In the genomic region with DNA sequence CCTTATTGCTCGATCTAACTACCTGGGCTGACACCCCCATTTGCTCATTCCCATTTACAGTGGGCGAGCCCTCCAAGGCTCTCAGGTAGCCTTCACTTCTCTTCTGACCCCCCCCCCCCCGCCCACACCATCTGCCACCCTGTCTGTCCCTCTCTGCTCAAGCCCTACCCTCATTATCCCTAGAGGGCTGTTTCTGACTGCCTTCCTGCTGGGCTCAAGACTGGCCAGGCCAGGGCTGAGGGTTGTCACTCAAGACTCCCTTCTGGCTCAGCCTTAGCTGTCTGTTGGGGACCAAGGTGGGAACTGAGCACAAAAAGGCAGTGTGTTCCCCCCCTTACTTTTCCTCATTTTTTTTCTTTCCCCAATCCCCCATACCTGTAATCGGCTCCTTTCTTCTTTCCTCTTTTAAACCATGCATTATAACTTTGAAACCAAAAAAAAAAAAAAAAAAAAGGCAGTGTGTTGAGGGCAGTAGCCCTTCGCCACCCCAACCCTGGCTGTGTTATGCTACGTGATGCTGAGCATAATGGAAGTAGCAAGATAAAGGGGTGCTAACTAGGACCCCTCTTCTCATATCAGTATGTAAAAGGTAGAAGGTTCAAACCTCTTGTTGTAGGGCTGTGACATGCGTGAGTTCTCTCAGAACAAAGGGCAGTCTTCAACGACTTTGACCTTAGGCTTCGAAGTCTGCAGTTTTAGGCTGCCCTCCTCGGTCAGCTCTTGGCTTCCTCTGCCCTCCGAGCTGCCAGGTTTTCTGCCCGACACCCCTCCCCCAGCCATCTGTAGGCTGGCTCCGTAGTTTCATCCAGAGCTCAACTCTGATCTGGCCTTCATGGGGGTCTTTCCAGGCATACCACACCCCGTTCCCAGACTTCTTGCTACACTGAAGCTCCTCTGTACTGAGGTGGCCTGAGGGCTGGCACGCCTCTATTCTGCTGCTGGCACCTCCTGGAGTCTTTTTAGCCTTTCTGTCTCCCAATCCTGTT, we compare ENCODE assay signal across 9 mouse cellular contexts. TPM values are rescaled to one million over a fixed set of nuclear protein-coding genes. Genes with fewer than 3 reads are reported as not detected.
A peak's percentile ranks its signal among the peaks of the same experiment; 100 is the strongest.
DNase-seq lines count a peak whose midpoint lies in the region; ATAC-seq lines count a peak whose summit lies in the region.
"Had no signal": no experiment of that assay in that cellular context is flagged by ENCODE, and none has a peak within 500 bp of the region (broad histone marks: within the 10 kb centered on the region; RNA-seq: fewer than 3 reads in every experiment).

No protein-coding gene starts in this region.

- no peaks in the 10 kb centered on the region for H3K9me3 ChIP-seq in hindbrain, embryonic 13.5 days
- H3K9me3 ChIP-seq in hindbrain, embryonic 14.5 days (ENCODE audit: control insufficient read depth, low read length): no peaks in the 10 kb centered on the region

- no peaks in the 10 kb centered on the region for H3K27me3 ChIP-seq in hindbrain, embryonic 13.5 days
- no peaks in the 10 kb centered on the region for H3K27me3 ChIP-seq in hindbrain, embryonic 14.5 days (ENCODE audit: control insufficient read depth, insufficient read depth, low read length)

- H3K9ac ChIP-seq in hindbrain, embryonic 13.5 days: no peak overlapping the region
- H3K9ac ChIP-seq in hindbrain, embryonic 14.5 days: no peak overlapping the region
- H3K9ac ChIP-seq: liver, embryonic 14.5 days had no signal

- H3K4me2 ChIP-seq in hindbrain, embryonic 13.5 days: no peak overlapping the region
- H3K4me2 ChIP-seq in hindbrain, embryonic 14.5 days (replicated peaks): no peak overlapping the region

- peak; percentile 31 for DNase-seq in adrenal gland, postnatal 10 days
- DNase-seq in adrenal gland, postnatal 14 days: no peak
- no peak for DNase-seq in hindbrain, embryonic 14.5 days (ENCODE audit: low spot score)
- DNase-seq in adipocyte (ENCODE audit: low spot score): peak; percentile 16
- peak; percentile 54 for DNase-seq in heart, postnatal 4 days
- no peak for DNase-seq in MN1 (ENCODE audit: low spot score)

- no peak overlapping the region for H3K4me3 ChIP-seq in hindbrain, embryonic 13.5 days
- no peak overlapping the region for H3K4me3 ChIP-seq in hindbrain, embryonic 14.5 days (replicated peaks; ENCODE audit: low read length)

- no peak for ATAC-seq in hindbrain, embryonic 13.5 days (ENCODE audit: low FRiP score)
- ATAC-seq in hindbrain, embryonic 14.5 days (ENCODE audit: low FRiP score): no peak
- no peak for ATAC-seq in CD4-positive, CD25-positive, alpha-beta regulatory T cell, adult 4 months

- H3K27ac ChIP-seq in hindbrain, embryonic 13.5 days: 0 out of 2 replicates have a peak overlapping the region, but pooled peaks have one; percentile 15
- no peak overlapping the region for H3K27ac ChIP-seq in hindbrain, embryonic 14.5 days
- H3K27ac ChIP-seq: liver, embryonic 14.5 days had no signal

- H3K4me1 ChIP-seq in hindbrain, embryonic 13.5 days (replicated peaks): peaks cover 41% of the 10 kb centered on the region
- H3K4me1 ChIP-seq in hindbrain, embryonic 14.5 days (replicated peaks; ENCODE audit: control insufficient read depth, insufficient read depth, low read length): peaks cover 22% of the 10 kb centered on the region

- H3K36me3 ChIP-seq in hindbrain, embryonic 13.5 days: peaks cover 43% of the 10 kb centered on the region
- peaks cover 41% of the 10 kb centered on the region for H3K36me3 ChIP-seq in hindbrain, embryonic 14.5 days (replicated peaks; ENCODE audit: control insufficient read depth, insufficient read depth)

- 75% methylated on average over 14 of the region's 15 CpGs for WGBS in hindbrain, embryonic 13.5 days
- 62% methylated on average over 14 of the region's 15 CpGs for whole genome bisulfite sequencing in hindbrain, embryonic 14.5 days

RNA-seq across cellular contexts. Expression of a gene that starts 59.9 kb away (rescaled TPM):
- 10 to 100 TPM; 13.9 to 22.1 TPM for total RNA-seq in adrenal gland, postnatal 10 days (2021)
- total RNA-seq in adrenal gland, postnatal 14 days (2021): 16.1 and 17.5 TPM in 2 replicates
- polyA plus RNA-seq in hindbrain, embryonic 13.5 days (2015; fragmentation: Nextera tagmentation; extraction: Ambion mirVana): 33.9 and 36.4 TPM in 2 replicates
- polyA plus RNA-seq in hindbrain, embryonic 14.5 days (2014; fragmentation: Nextera tagmentation; extraction: Ambion mirVana): 22.2 and 24.9 TPM in 2 replicates
- 10 to 100 TPM; 30.1 to 33.6 TPM for total RNA-seq in heart, postnatal 4 days (2021)
- 10 to 100 TPM; 25.3 to 25.7 TPM for polyA plus RNA-seq in CD4-positive, CD25-positive, alpha-beta regulatory T cell, adult 4 months (2017; shearing (Covaris generic))

Comparison
In these comparisons a context has a peak if more than half of its experiments do, and no peak if none do; other contexts are left out.
1. DNase-seq: peak in adrenal gland, postnatal 10 days (single experiment), adipocyte (single experiment) and heart, postnatal 4 days (single experiment); none in adrenal gland, postnatal 14 days (single experiment), hindbrain, embryonic 14.5 days (single experiment) and MN1 (single experiment).